Mouse (Mus musculus): ENCODE measurements around the gene Stra6. TPM values are rescaled to one million over a fixed set of nuclear protein-coding genes. Genes with fewer than 3 reads are reported as not detected.
A peak's percentile ranks its signal among the peaks of the same experiment; 100 is the strongest.

Gene Stra6
- polyA plus RNA-seq, 1 experiment from 2014 or later = 52.4 TPM

GRCm38 (mm10) chr9:58035519-58035918 lies 28.1 kb upstream of the Stra6 start:
- in situ Hi-C loops (cut with MboI; ENCODE audit: low pct_unique_long_range_greater_than_20kb) = no loop called here
- CTCF ChIA-PET = interaction anchor here (1.4 to 1.7 kb wide), 2 partner anchors 16 to 181 kb away, joined by 3 to 4 read pairs; no protein-coding TSS in a partner anchor
- no peak for DNase-seq (ENCODE audit: low read depth, low spot score)
- no peak for TF ChIP-seq CTCF (IDR thresholded peaks at IDR 0.05)
- no peaks in the 10 kb centered on the region for H3K27me3 ChIP-seq
- POLR2A ChIA-PET = no interaction called here
- ATAC-seq = no peak

DNA sequence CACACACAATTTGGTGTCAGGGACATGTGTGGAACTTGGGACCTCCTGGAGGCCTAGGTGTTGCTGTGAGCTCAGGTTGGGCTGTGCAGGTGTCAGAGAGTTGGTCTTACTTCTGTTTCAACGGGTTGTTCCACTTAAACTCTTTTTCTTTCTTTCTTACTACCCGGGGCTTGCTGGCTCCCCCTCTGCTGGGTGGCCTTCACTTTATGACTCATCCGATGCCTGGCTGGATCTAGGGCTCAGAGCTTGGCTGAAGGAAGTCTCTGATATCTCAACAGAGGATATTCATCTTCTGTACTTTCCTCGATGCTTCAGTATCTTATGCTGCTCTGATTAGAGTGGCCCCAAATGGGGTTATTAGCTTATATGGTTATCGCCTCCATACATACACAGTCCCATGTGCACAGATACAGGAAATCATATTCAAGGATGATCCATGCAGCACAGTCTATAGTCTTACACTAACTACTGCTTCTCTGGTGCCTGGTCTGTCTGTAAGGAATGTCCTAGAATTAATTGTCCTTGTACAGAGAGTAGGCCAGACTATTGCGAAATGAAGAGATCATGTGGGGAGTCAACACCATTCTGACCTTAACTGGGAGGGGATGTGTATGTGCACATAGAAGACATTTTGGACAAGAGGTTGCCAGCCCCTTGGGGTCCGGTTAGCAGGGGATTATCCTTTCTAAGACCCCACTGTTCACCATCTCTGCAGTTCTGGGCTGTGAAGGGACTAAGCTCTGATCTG lies 27.5 kb upstream of the Stra6 start:
- DNase-seq (ENCODE audit: low read depth, low spot score) (no peak), ATAC-seq (peak; percentile 42)
- no peak for TF ChIP-seq CTCF (IDR thresholded peaks at IDR 0.05)
- in situ Hi-C loops (cut with MboI; ENCODE audit: low pct_unique_long_range_greater_than_20kb) = no loop called here
- POLR2A ChIA-PET = no interaction called here
- CTCF ChIA-PET = interaction anchor here (0.8 to 1.7 kb wide), 3 partner anchors 16 to 180 kb away, joined by 3 to 4 read pairs (median 3); no protein-coding TSS in a partner anchor
- no peaks in the 10 kb centered on the region for H3K27me3 ChIP-seq

GRCm38 (mm10) chr9:58036961-58037360 lies 26.6 kb upstream of the Stra6 start:
- CTCF ChIA-PET = interaction anchor here (1.7 kb wide), 1 partner anchor 179 kb away, joined by 4 read pairs; no protein-coding TSS in a partner anchor

GRCm38 (mm10) chr9:58038500-58039168 lies 25.0 kb upstream of the Stra6 start:
- POLR2A ChIA-PET = interaction anchor here (2.8 kb wide), 1 partner anchor 176 kb away, joined by 17 read pairs; no protein-coding TSS in a partner anchor
- in situ Hi-C loops (cut with MboI; ENCODE audit: low pct_unique_long_range_greater_than_20kb) = no loop called here
- CTCF ChIA-PET = interaction anchor here (0.7 to 5.2 kb wide), 17 partner anchors 10 to 245 kb away, joined by 3 to 48 read pairs (median 5); partner anchors contain the start of genes Islr and Islr2
- no peaks in the 10 kb centered on the region for H3K27me3 ChIP-seq
- TF ChIP-seq CTCF (IDR thresholded peaks at IDR 0.05) = no peak
- ATAC-seq = peak; percentile 54
- no peak for DNase-seq (ENCODE audit: low read depth, low spot score)

More at GRCm38 (mm10) chr9:58036961-58037360, 26.6 kb upstream of the Stra6 start:
- TF ChIP-seq CTCF (IDR thresholded peaks at IDR 0.05) = no peak
- in situ Hi-C loops (cut with MboI; ENCODE audit: low pct_unique_long_range_greater_than_20kb) = no loop called here
- POLR2A ChIA-PET = no interaction called here
- ATAC-seq (peak; percentile 3), DNase-seq (ENCODE audit: low read depth, low spot score) (no peak)
- no peaks in the 10 kb centered on the region for H3K27me3 ChIP-seq

GRCm38 (mm10) chr9:58040977-58041376 lies 22.6 kb upstream of the Stra6 start:
- ChIA-PET POLR2A (interaction anchor here (1.4 kb wide), 1 partner anchor 75 kb away, joined by 3 read pairs; no protein-coding TSS in a partner anchor), CTCF (interaction anchor here (0.8 to 5.2 kb wide), 4 partner anchors 9 to 169 kb away, joined by 3 to 48 read pairs (median 23); partner anchors contain the start of genes Islr and Islr2)
- DNase-seq (ENCODE audit: low read depth, low spot score) (no peak), ATAC-seq (no peak)
- no peaks in the 10 kb centered on the region for H3K27me3 ChIP-seq
- no peak for TF ChIP-seq CTCF (IDR thresholded peaks at IDR 0.05)
- in situ Hi-C loops (cut with MboI; ENCODE audit: low pct_unique_long_range_greater_than_20kb) = no loop called here

- CTCF ChIA-PET = interaction anchor here (0.7 to 5.2 kb wide), 5 partner anchors 8 to 168 kb away, joined by 3 to 48 read pairs (median 7); partner anchors contain the start of genes Islr and Islr2
- POLR2A ChIA-PET = interaction anchor here (0.7 to 1.4 kb wide), 2 partner anchors 8 to 73 kb away, joined by 3 read pairs; no protein-coding TSS in a partner anchor
- TF ChIP-seq CTCF (IDR thresholded peaks at IDR 0.05) = no peak
- no peak for ATAC-seq
- in situ Hi-C loops (cut with MboI; ENCODE audit: low pct_unique_long_range_greater_than_20kb) = no loop called here
- H3K27me3 ChIP-seq = no peaks in the 10 kb centered on the region
- DNase-seq (ENCODE audit: low read depth, low spot score) = no peak
Measured at GRCm38 (mm10) chr9:58042391-58042790, 21.2 kb upstream of the Stra6 start.

DNA sequence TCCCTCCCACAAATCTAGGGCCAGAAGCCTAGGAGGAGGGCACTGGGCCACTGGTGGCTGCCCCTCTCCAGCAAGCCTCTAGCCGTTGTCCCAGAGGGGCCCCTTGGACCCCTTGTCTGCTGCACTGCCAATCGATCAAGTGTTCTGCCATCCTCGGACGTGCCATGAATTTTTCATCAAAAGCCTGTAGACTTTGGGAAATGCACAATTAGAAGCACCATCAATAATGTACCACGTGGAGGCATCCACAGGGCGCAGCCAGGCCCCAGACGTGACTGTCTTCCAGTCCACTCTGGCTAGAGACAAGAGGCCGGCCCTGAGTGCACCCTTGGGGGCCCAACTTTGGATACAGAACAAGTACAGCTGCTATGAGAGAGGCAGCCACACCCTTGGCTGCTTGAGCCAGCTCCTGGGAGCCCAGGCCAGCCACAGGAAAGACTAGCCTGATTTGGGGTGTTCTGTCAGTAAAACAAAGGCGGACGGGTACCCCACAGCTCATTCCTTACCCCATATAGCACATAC lies 20.0 kb upstream of the Stra6 start:
- H3K27me3 ChIP-seq = no peaks in the 10 kb centered on the region
- in situ Hi-C loops (cut with MboI; ENCODE audit: low pct_unique_long_range_greater_than_20kb) = no loop called here
- ATAC-seq = no peak
- no peak for TF ChIP-seq CTCF (IDR thresholded peaks at IDR 0.05)
- no peak for DNase-seq (ENCODE audit: low read depth, low spot score)
- ChIA-PET CTCF (no interaction called here), POLR2A (no interaction called here)

- no peak for ATAC-seq
- in situ Hi-C loops (cut with MboI; ENCODE audit: low pct_unique_long_range_greater_than_20kb) = no loop called here
- CTCF ChIA-PET = no interaction called here
- TF ChIP-seq CTCF (IDR thresholded peaks at IDR 0.05) = no peak
- POLR2A ChIA-PET = interaction anchor here (0.7 kb wide), 1 partner anchor 87 kb away, joined by 3 read pairs; no protein-coding TSS in a partner anchor
- H3K27me3 ChIP-seq = no peaks in the 10 kb centered on the region
- no peak for DNase-seq (ENCODE audit: low read depth, low spot score)
Measured at GRCm38 (mm10) chr9:58044828-58045227, 18.8 kb upstream of the Stra6 start.

DNA sequence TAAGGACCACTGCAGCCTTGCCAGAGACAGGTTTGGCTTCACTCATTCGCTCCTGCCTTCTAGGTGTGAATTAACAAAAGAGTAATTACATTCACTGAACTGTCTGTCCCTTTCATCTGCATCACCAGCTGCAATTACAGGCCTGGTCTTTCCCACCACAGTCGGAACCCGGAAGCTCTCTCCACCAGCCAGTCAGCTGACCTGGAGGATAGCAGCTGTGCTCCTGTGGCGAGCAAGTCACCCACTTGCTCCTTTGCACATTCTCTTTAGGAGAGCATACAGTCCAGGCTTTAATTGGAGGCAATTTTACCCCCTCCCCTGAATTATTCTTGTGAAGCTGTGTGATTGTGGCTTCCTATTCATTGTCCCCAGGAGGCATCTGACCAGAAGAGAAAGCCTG lies 17.9 kb upstream of the Stra6 start:
- no peak for DNase-seq (ENCODE audit: low read depth, low spot score)
- TF ChIP-seq CTCF (IDR thresholded peaks at IDR 0.05) = no peak
- in situ Hi-C loops (cut with MboI; ENCODE audit: low pct_unique_long_range_greater_than_20kb) = no loop called here
- ATAC-seq = no peak
- no peaks in the 10 kb centered on the region for H3K27me3 ChIP-seq
- ChIA-PET CTCF (interaction anchor here (1.2 kb wide), 1 partner anchor 181 kb away, joined by 4 read pairs; no protein-coding TSS in a partner anchor), POLR2A (no interaction called here)

DNA sequence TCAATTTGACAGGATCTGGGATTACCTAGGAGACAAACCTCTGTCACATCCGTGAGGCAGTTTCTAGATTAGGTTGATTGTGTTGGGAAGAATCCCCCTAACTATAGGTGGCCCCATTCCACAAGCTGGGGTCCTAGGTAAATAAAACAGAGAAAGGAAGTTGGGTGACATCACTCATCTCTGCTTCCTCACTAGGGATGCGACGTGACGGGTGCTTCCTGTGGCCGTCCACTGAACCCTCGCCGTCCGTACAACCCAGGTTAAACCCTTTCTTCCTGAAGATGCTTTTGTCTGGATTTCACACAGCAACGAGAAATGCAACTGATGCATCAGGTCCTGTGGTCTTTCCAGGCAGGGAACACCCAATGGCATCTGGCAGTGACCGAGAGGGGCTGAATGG lies 16.5 kb upstream of the Stra6 start:
- ChIA-PET CTCF (interaction anchor here (6.0 to 10.8 kb wide), 2 partner anchors 7 to 160 kb away, joined by 48 to 107 read pairs; partner anchors contain the start of genes Islr and Islr2), POLR2A (no interaction called here)
- in situ Hi-C loops (cut with MboI; ENCODE audit: low pct_unique_long_range_greater_than_20kb) = no loop called here
- TF ChIP-seq CTCF (IDR thresholded peaks at IDR 0.05) = no peak
- no peaks in the 10 kb centered on the region for H3K27me3 ChIP-seq
- no peak for DNase-seq (ENCODE audit: low read depth, low spot score)
- no peak for ATAC-seq

Measured in Patski (cell line).